Mouse (Mus musculus) Muller cell, postnatal 12 days (primary cell): ENCODE data around the gene Atg4c.

Experiments used
- DNase-seq: peaks from one replicate; pipeline ENCODE4 v3.0.0-alpha.2; 2015; ENCODE audit errors: inconsistent ontology term

The Atg4c gene

DNA sequence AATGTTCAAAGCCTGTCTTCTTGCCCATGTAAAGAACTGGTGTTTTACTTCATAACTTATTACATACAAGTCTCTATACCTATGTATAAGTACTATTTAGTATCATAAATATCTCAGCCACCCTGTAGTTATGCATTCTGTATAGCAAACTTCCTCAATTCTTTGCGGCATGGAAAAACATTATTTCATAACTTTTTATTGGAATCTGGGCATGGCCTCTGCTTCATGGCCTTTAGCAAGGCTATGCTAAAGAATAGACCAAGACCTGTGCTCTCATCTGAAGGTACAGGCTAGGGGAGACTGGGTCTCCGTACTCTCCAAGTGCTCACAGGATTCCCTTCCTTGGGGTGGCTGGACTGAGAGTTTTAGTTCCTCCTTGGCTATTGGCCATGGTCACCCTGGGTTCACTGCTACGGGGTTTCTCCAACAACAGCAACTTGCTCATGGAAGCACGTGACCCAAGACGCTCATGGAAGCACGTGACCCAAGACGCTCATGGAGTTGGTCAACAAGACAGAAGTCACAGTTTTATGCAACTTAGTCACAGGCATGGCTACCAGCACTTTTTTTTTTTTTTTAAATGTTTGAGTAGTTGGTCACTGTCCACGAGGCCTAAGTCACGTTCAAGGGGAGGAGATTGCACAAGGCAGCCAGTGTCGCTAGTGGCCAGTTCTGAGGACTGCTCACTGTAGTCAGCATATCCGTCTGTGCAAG is 7.2 kb upstream of the Atg4c start:
- no peak for DNase-seq

- no peak for DNase-seq
These were observed 1.1 kb upstream of the Atg4c start for GRCm38 (mm10) chr4:99192640-99193039.

- no peak for DNase-seq
These were observed 520 bp upstream of the Atg4c start for GRCm38 (mm10) chr4:99193214-99193613.

DNA sequence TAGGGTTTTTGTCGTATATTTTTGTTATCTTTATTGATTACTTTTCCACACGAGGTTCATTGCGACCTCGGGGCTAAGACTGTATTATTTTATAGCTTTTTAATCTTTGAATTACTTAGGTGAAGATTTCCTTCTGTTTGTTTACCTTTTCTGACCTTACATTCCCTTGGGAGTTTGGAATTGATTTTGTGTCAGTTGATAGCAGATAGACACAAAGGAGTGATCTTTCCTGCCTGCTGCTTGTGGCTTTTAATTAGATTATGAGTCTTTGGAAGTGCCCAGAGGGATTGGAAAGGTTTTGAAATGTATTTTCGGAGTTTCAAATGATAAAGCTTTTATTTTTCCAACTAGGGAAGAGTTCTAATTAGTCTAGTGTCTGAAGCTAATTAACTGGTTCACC is 1.1 kb downstream of the Atg4c start:
- peak; percentile 46 for DNase-seq

- no peak for DNase-seq
These were observed 5.0 kb downstream of the Atg4c start for GRCm38 (mm10) chr4:99198721-99199120.

DNA sequence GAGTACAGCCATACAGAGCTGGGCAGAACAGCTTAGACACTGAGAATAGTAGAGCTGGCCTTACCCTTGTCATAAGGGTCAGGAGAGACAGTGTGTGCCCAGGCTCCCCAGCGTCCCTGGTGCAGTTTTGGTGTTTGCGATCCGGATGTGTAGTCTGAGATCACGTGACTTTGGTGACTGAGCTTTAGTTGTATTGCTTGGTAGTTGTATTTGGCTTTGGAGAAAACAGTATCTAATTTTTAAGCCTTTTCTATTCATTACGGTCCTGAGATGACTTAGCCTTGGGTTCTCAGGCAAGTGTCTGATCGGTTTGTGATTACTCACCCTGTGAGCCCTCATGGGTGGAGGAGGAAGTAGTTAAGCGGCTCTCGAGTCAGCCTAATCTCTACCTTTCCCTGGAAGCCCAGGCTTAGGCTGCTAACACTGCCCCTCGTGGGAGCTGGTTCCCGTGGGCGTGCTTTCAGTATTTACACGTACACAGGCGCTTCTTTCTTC is 6.1 kb downstream of the Atg4c start:
- DNase-seq, result no peak

DNA sequence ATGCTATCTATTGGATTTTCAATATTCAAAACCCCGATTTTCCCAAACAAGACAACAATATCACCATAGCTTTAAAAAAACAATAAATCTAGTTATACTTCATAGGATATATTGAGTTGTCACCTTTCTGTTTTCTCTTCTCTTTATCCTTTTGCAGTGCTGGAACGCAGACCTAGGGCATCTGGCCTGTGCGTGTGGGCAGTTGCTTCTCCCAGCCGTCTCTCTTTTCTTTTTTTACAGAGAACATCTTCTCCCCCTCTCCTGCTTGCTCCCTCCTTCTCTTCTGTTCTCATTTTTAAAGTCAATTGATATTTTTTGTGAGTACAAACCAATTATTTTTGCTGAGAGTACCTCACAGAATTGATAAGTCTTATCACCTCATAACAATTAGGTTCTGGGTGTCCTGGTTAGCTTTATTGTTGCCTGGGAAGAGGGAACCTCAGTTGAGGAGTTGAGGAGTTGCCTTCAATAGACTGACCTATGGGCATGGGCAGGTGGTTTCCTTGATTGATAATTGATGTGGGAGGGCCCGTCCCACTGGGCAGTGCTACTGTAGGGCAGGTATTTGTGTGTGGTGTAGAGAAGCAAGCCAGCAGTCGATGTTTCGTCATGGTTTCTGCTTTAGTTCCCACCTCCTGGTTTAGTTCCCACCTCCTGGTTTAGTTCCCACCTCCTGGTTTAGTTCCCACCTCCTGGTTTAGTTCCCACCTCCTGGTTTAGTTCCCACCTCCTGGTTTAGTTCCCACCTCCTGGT is 6.8 kb downstream of the Atg4c start:
- DNase-seq, result no peak

DNA sequence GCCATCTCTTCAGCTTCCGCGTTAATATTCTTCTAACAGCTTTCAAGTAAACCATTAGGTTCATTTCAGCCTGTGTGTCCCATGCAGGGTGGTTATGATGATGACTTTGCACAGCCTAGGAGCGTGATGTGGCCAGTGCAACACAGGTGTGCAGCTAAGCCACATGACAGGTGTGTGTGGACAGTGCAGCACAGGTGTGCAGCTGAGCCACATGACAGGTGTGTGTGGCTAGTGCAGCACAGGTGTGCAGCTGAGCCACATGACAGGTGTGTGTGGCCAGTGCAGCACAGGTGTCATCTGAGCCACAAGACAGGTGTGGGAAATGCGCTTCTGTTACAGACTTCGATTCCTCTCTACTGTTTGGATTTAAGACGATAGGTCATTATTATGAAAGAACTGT is 12.0 kb downstream of the Atg4c start:
- DNase-seq, result no peak

- DNase-seq, result no peak
These were observed 12.6 kb downstream of the Atg4c start for GRCm38 (mm10) chr4:99206356-99206755.

GRCm38 (mm10) chr4:99210087-99210486 is 16.4 kb downstream of the Atg4c start:
- no peak for DNase-seq

DNA sequence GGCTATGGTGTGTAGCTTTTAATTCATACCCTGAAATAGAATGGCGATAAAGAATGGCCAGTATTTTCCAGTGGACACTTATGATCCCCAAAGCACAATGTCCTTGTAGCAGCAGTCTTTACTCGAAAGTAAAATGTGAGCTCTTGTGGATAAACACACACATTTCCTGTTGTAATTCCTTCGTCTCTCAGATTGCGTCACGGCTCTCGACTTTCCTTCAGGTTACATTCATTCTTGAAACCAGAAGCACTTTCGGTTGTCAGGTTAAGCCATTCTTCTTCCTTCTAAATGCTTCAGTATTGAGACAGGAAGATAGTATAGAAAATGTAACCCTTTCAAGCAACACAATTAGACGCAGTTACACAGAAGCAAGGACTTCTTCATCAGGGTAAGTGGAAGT is 17.9 kb downstream of the Atg4c start:
- no peak for DNase-seq

DNA sequence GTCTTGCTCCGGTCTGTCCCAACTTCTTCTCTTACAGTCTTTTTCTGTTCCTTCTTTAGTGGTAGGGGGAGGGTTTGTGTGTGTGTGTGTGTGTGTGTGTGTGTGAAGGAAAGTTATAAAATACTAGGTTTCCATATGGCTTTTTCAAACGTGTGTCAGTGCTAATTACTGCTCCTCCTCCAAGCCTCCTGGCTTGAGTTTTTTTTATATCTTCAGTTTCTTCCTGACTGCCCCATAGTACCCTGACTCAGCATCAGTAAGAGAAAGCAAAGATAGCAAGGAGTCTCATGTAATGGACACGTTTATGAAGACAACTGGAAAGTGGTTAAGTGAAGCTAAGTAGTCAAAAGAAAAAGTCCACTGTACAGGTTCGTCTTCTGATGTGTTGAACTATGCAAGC is 19.4 kb downstream of the Atg4c start:
- DNase-seq, result no peak

DNA sequence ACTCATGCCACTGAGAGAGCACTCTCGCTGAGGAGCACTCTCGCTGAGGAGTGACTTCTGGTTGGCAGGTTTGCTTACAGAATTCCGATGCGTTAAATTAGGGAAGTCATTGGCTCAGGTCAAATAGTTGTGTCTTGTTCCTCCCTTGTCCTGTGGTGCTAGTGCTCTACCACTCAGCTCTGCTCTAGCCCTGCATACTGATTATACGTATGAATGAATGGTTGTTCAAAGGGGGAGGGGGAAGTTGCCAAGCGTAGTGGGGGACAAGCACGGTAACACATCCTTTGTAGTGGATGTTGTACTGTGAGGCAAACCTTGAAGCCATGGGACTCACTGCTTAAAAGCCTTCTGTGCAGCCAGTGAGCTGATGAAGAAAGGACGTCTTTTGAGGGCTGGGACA is 28.5 kb downstream of the Atg4c start:
- DNase-seq, result no peak

GRCm38 (mm10) chr4:99224790-99225189 is 31.1 kb downstream of the Atg4c start:
- DNase-seq, result no peak

- peak; percentile 4 for DNase-seq
These were observed 33.5 kb downstream of the Atg4c start for GRCm38 (mm10) chr4:99227226-99227625.

DNA sequence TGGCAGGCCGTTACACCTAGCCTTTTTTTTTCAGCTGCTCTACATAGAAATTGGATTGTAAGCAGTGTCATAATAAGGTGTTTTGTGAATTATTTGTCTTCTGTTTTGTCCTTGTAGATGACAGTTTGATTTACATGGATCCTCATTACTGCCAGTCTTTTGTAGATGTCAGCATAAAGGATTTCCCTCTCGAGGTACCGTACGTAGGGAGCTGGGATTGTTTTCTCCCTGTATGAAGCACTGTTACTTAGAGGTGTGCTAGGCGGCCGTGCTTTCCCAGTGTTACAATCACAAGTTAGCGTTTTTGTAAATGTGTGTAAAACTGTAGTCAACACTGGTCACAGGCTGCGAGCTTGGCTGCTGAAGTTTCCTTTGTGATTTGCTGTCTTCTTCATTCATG is 35.6 kb downstream of the Atg4c start:
- no peak for DNase-seq

- peak; percentile 17 for DNase-seq
These were observed 41.6 kb downstream of the Atg4c start for GRCm38 (mm10) chr4:99235203-99235856.

GRCm38 (mm10) chr4:99238305-99238704 is 44.6 kb downstream of the Atg4c start:
- no peak for DNase-seq

GRCm38 (mm10) chr4:99241674-99242073 is 47.9 kb downstream of the Atg4c start:
- no peak for DNase-seq

DNA sequence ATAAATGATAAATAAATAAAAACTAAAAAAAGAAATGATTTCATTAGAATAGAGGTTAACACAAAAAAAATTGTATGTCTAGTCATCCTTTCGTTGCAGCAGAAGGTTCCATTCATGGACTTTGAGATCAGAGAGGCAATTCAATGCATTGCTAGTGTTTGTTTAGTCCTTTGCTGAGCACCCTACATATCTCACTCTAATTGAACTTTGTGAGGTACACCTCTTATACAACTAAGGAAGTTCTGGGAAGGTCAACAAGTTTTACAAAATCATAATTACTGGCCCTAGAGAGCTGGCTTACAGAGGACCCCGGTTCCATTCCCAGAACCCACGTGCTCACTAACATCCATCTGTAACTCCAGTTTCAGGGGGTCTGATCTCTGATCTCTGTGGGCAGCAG is 55.6 kb downstream of the Atg4c start:
- DNase-seq, result no peak

DNA sequence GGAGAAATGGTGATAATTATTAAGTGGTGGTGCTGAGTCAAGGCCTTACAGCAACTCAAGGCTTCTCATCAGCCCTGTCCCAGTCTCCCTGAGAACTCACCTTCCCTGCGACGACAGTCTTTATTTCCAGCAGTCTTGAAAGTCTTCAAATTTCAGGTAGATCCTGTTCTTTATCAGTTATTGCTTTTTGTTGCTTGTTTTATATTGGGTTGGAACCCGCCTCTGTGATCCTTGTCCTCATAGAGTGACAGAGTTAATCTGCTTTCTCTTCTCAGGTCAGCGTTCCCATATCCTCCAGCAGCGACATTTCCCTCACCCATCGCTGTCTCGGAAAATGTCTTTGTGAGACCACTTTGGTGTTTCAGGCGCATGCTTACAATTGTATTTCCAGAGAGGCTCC is 56.1 kb downstream of the Atg4c start:
- no peak for DNase-seq

GRCm38 (mm10) chr4:99252957-99253356 is 59.2 kb downstream of the Atg4c start:
- no peak for DNase-seq

DNA sequence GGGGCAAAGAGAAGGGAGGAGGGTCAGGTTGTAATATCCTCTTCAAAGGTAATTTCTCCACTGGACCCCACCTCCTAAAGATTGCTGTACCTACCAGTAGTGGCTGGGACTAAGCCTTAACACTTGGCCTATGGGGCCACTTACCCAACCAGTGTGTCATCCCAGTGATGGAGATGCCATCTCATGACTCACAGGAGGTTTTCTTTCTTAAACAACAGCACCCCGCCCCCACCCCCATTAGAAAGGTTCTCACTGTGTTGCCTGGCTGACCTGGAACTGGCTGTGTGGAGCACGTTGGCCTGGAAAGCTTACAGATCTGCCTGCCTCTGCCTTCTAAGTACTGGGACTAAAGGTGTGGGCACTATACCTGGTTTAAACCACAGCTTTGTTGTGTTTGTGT is 69.5 kb downstream of the Atg4c start:
- peak; percentile 26 for DNase-seq
